ENCODE assay signal across 9 mouse cellular contexts in the genomic region with DNA sequence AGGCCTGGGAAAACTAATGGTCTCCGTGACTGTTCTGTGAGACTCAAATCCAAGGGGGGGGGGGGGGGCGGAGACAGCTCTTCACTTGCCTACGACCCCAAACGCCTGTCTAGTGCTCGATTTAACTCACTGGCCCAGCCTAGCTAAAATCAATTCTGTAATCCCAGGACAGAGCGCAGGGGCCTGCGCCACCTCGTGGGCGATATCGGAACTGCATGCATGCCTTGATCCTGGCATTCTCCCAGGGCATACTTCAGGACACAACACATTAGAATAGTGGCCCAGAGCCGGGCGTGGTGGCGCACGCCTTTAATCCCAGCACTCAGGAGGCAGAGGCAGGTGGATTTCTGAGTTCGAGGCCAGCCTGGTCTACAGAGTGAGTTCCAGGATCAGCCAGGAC. TPM values are rescaled to one million over a fixed set of nuclear protein-coding genes. Genes with fewer than 3 reads are reported as not detected.
DNase-seq lines count a peak whose midpoint lies in the region; ATAC-seq and TF ChIP-seq lines count a peak whose summit lies in the region.
"Had no signal": no experiment of that assay in that cellular context is flagged by ENCODE, and none has a peak within 500 bp of the region (broad histone marks: within the 10 kb centered on the region; RNA-seq: fewer than 3 reads in every experiment).

No protein-coding gene starts in this region.

- peak; percentile 81 for DNase-seq in WW6 (ENCODE audit: low read depth, low spot score)
- DNase-seq in cerebellum, postnatal 36 days = peak; percentile 83 to 90
- peak; percentile 54 to 59 for DNase-seq in gastrocnemius, adult 8-10 months (ENCODE audit: low spot score in 2 of 2)
- DNase-seq in hindbrain, postnatal 0 days (ENCODE audit: low spot score) = peak; percentile 87
- peak; percentile 76 to 81 for DNase-seq in left cerebral cortex, adult 18-20 months (ENCODE audit: low spot score in 2 of 2)
- peak; percentile 78 to 83 for DNase-seq in right cerebral cortex, postnatal 10 days (ENCODE audit: low spot score in 2 of 2)
- DNase-seq in urinary bladder, postnatal 36 days (ENCODE audit: low spot score in 2 of 2) = peak; percentile 77 to 83

- H3K9me3 ChIP-seq in hindbrain, postnatal 0 days (ENCODE audit: low read length) = no peaks in the 10 kb centered on the region

- 3% methylated on average over 15 of the region's 15 CpGs for WGBS in hindbrain, postnatal 0 days

- H3K27ac ChIP-seq in hindbrain, postnatal 0 days = no peak overlapping the region

- H3K4me1 ChIP-seq in hindbrain, postnatal 0 days (ENCODE audit: insufficient read depth, low read length) = no peaks in the 10 kb centered on the region

- no peaks in the 10 kb centered on the region for H3K27me3 ChIP-seq in hindbrain, postnatal 0 days (ENCODE audit: insufficient read depth, low read length)

- TF ChIP-seq CTCF in hindbrain, postnatal 0 days (IDR thresholded peaks at IDR 0.05; ENCODE audit: low read depth) = peak; percentile 98

- ATAC-seq in hindbrain, postnatal 0 days = peak; percentile 68
- peak; percentile 82 for ATAC-seq in megakaryocyte, adult 5-6 weeks (ENCODE audit: poor library complexity, severe bottlenecking)

- no peak overlapping the region for H3K4me2 ChIP-seq in hindbrain, postnatal 0 days (ENCODE audit: low read depth, low read length)

- H3K9ac ChIP-seq in hindbrain, postnatal 0 days (replicated peaks; ENCODE audit: low read length) = no peak overlapping the region

- no peaks in the 10 kb centered on the region for H3K36me3 ChIP-seq in hindbrain, postnatal 0 days (ENCODE audit: insufficient read depth, low read length)

- H3K4me3 ChIP-seq in hindbrain, postnatal 0 days (ENCODE audit: low read length) = no peak overlapping the region
- H3K4me3 ChIP-seq: myocyte had no signal

RNA-seq across cellular contexts. Expression of a gene that starts 32.2 kb away (rescaled TPM):
- not detected for total RNA-seq in gastrocnemius, adult 8-10 months (2022)
- not detected in 2 replicates for total RNA-seq in hindbrain, postnatal 0 days (2014; rRNA removed)
- not detected in 2 replicates for polyA plus RNA-seq in hindbrain, postnatal 0 days (2015; fragmentation: Nextera tagmentation; extraction: Ambion mirVana)
- not detected for total RNA-seq in left cerebral cortex, adult 18-20 months (2021)
- not detected in 2 replicates for total RNA-seq in megakaryocyte, adult 5-6 weeks (2015)
- total RNA-seq in megakaryocyte, adult 5-6 weeks (2017) = not detected in 2 replicates
